Mouse (Mus musculus): ENCODE measurements around the gene Ireb2. TPM values are rescaled to one million over a fixed set of nuclear protein-coding genes. Genes with fewer than 3 reads are reported as not detected.

Ireb2 gene
- polyA plus RNA-seq, 1 experiment from 2014 or later, result 35.1 TPM

DNA sequence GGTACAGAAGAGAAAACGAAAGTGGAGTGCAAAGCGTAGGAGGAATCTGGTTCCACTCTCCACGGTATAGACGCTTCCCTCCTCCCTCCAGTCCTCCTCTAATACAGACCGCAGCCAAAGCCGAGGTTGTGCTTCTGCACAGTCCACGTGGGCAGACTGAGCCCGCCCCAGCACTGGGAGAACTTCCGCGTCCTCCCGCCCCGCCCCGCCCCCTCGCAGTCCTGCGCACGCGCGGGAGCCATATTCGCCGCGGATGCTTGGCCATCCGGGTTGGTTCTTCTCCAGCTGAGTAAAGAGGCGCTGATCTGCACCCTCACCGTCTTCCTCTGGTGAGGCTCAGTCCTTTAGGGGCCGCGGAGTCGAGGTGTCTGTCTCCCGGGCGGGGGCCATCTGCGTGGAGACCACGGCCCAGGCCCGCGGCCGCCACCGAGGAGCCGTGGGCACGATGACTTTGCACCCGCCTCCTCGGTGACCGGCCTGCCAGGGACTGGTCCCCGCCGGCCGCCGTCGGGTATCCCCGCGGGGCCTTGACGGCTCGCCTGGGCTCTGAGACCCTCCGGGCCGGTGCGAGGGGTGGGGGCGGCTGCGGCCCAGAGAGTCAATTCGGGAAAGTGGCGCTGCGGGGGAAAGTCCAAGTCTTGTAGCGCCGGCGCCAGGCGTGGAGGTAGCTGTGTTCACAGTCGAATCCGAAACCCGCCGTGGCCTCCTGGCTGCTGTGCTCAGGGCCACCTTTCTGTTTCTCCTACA, 87.2 kb downstream of the Ireb2 start, which contains the start of the genes Psma4 and AY074887:
Gene Psma4, plus strand, starts transcription at position 216 of the 747 bp plus-strand sequence.
Gene AY074887, minus strand, starts transcription at position 424 of the 747 bp plus-strand sequence.
- no peaks in the 10 kb centered on the region for H3K9me3 ChIP-seq
- peak within 1 kb of the TSS; percentile 85 for H3K9ac ChIP-seq
- peak within 1 kb of the TSS; percentile 72 for H3K4me2 ChIP-seq
- peaks cover 31% of the 10 kb centered on the region for H3K4me1 ChIP-seq (replicated peaks)
- peaks cover 26% of the 10 kb centered on the region for H3K36me3 ChIP-seq
- H3K27me3 ChIP-seq, result no peaks in the 10 kb centered on the region
- 0% methylated on average over 63 of the region's 65 CpGs for WGBS
- peak within 1 kb of the TSS; percentile 95 for H3K27ac ChIP-seq (replicated peaks)
- peak; percentile 100 for ATAC-seq (ENCODE audit: low FRiP score, low read depth)
- H3K4me3 ChIP-seq, result peak within 1 kb of the TSS; percentile 68

DNA sequence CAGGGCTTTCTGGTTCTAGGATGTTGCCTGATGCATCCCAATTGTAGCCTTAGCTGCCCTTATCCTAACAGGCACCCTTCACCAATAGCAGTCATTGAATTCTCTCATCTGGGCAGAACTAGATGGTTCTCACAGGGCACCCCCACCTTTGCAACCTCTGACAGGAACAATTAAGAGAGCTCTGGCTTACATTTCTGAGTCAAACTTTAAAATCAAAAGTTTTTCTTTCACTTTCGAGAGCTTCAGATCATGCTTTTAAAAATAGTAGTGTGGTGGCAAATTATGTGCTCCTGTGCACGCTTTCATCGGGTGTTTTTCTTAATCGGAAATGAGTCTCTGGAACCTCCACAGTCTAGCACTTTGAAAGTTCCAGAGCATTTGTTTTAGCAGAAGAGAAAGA, 97.5 kb downstream of the Ireb2 start:
- Histone ChIP-seq H3K9me3 (no peaks in the 10 kb centered on the region), H3K36me3 (peaks cover 38% of the 10 kb centered on the region), H3K27me3 (no peaks in the 10 kb centered on the region), H3K4me1 (replicated peaks) (no peaks in the 10 kb centered on the region), H3K27ac (replicated peaks) (no peak overlapping the region), H3K9ac (no peak overlapping the region), H3K4me2 (no peak overlapping the region), H3K4me3 (no peak overlapping the region)
- WGBS, result 94% methylated on average over 4 of the region's 4 CpGs
- ATAC-seq (ENCODE audit: low FRiP score, low read depth), result no peak

Other genes with a start within 250 kb of the Ireb2 start
- 35.3 and 35.7 TPM in 2 replicates for gene Acsbg1, start 201.9 kb upstream of the Ireb2 start, polyA plus RNA-seq (2015; fragmentation: Nextera tagmentation; extraction: Ambion mirVana)
- 7.5 and 7.6 TPM in 2 replicates for gene Dnaja4, start 164.9 kb upstream of the Ireb2 start, polyA plus RNA-seq (2015; fragmentation: Nextera tagmentation; extraction: Ambion mirVana)
- gene Wdr61, start 129.3 kb upstream of the Ireb2 start, polyA plus RNA-seq (2015; fragmentation: Nextera tagmentation; extraction: Ambion mirVana), result 88.8 and 94.1 TPM in 2 replicates
- gene Crabp1, start 99.0 kb upstream of the Ireb2 start, polyA plus RNA-seq (2015; fragmentation: Nextera tagmentation; extraction: Ambion mirVana), result 224 and 240 TPM in 2 replicates
- gene Hykk, start 53.5 kb downstream of the Ireb2 start, polyA plus RNA-seq (2015; fragmentation: Nextera tagmentation; extraction: Ambion mirVana), result 2.5 and 2.6 TPM in 2 replicates
- gene Psma4, start 87.0 kb downstream of the Ireb2 start, polyA plus RNA-seq (2015; fragmentation: Nextera tagmentation; extraction: Ambion mirVana), result 256 and 262 TPM in 2 replicates
- 1.1 and 1.4 TPM in 2 replicates for gene AY074887, start 87.2 kb downstream of the Ireb2 start, polyA plus RNA-seq (2015; fragmentation: Nextera tagmentation; extraction: Ambion mirVana)
- gene Chrna5, start 117.1 kb downstream of the Ireb2 start, polyA plus RNA-seq (2015; fragmentation: Nextera tagmentation; extraction: Ambion mirVana), result 4.4 and 4.5 TPM in 2 replicates
- gene Chrna3, start 162.8 kb downstream of the Ireb2 start, polyA plus RNA-seq (2015; fragmentation: Nextera tagmentation; extraction: Ambion mirVana), result 15.5 and 18.5 TPM in 2 replicates
- 1.2 and 1.4 TPM in 2 replicates for gene Chrnb4, start 185.0 kb downstream of the Ireb2 start, polyA plus RNA-seq (2015; fragmentation: Nextera tagmentation; extraction: Ambion mirVana)

Measured in hindbrain, embryonic 15.5 days (tissue).